Mouse (Mus musculus) T-helper 17 cell (primary cell): ENCODE measurements at regions not wholly inside any gene's neighbourhood (a gene's known extent, or its start where the extent isn't known, plus 50 kb on each side); places are given as distances from the start of the nearest gene placed in this dataset.

Source experiments
- in situ Hi-C, 2 experiments: fragments of 300-600 bp; cut with MboI, MseI; formaldehyde crosslinking; loops; 1 replicate in 1 of 2; 2 replicates in 1 of 2; pipeline ENCODE4 v1.15.1; 2025; ENCODE audit warnings: high pct_unique_total_duplicates in 2 of 2

DNA sequence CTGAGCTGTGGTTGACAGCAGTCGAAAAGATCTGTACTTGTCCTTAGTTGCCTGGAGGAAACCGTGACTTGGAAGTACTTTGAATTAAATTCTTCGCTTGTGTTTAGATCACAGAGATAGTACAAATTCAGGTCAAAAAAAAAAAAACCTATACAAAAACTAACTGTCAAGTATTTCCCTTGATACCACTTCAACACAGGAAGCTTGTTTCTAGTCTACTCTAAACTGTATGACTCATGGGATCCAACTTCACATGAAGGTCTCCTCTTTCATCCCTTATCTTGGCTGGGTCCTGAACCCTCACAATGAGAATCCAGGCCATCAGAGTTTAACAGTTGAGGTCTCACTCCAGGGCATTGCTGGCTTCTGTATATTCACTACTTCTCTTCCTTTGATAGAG lies 54.8 kb downstream of the Tmem30b start:
- in situ Hi-C loops = loop anchor here in 1 of 2 experiments (5.0 kb wide), 1 partner anchor 939 kb away; no protein-coding TSS in a partner anchor

DNA sequence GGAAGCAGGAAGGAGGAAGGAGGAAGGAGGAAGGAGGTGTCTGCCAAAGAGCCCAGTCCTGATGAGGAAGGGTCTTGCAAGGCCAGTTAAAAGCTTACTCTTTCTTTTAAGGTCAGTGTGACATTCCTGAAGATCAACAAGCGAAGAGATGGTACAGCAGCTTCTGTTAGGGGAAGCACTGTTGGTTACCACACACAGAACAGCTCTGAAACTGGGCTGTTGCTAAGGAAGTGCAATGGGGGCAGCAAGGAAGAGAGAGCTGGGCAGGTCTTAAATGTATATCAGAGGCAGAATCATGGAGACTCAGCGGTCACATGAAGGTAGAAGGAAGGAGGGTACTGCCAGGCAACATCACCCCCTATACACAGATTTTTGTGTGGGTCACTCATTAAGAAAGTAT lies 63.3 kb downstream of the Tmem30b start:
- in situ Hi-C loops = no loop called here

DNA sequence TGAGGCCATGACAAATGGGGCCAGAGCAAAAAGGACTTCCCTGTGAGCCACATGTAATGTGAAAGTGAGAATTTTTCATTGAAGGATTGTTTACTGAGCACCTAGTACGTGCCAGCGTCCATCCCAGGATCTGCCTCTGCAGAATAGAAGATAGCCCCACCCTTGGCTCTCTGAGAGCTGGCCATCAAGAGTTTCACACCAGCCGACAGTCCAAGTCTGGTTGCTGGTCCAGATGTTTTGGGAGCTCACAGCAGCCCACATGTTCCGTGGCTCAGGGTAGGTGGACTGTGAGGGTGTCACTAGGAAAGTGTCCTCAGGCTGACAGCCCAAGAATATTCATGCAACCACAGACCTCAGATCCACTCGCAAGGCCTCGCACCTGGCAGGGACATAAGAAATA lies 63.9 kb downstream of the Tmem30b start:
- in situ Hi-C loops = no loop called here

DNA sequence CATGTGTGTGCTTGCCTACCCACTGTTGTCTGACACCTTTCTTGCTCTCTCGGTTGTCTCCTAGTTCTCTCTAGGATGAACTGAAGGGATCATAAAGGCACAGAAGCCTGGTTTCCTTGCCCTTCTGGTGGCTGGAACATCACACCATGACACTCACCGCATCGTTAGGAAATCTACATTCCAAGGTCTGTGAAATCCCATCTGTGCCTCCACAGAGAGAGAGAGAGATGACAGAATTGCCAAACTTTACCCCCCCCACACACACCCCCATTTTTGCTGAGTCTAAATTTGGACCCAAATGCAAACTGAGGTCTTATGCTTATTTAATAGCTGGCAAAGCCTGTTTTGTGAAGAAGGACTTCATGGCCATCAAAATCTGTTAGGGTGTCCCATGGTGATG lies 64.5 kb downstream of the Tmem30b start:
- in situ Hi-C loops = no loop called here

DNA sequence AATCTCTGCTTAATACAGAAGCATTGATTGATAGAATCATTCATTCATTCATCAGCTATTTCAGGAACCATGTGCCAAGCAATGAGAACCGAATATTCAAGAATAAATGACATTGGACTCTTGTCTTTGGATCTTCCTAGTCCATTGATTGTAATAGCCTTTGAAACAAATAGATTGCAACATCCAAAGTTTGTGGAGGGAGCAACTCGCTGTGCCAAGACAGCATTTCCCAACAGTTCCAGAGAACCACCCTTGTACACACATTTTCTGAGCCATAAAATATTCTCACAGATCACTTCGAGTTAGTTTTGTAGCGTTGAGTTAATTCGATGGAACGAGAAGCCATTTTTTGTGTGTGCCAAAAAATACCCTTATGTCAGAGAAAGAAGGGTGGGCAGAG lies 65.0 kb downstream of the Tmem30b start:
- in situ Hi-C loops = no loop called here

DNA sequence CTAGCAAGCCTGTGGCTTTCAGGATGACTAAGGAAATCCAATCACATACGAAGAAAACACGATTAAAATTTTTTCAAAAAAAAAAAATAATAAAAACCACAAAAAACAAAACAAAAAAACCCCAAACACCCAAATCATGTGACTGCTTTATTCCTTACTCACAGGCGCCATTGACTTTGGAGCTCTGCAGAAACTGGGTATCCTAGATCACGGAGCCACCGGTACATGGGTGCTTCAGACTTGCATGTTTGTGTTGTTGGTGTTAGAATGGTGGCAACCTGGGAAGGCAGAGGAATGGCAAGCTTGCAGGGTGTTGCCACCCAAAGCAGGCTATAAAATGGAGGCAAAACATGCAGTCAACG lies 65.6 kb downstream of the Tmem30b start:
- in situ Hi-C loops = no loop called here

DNA sequence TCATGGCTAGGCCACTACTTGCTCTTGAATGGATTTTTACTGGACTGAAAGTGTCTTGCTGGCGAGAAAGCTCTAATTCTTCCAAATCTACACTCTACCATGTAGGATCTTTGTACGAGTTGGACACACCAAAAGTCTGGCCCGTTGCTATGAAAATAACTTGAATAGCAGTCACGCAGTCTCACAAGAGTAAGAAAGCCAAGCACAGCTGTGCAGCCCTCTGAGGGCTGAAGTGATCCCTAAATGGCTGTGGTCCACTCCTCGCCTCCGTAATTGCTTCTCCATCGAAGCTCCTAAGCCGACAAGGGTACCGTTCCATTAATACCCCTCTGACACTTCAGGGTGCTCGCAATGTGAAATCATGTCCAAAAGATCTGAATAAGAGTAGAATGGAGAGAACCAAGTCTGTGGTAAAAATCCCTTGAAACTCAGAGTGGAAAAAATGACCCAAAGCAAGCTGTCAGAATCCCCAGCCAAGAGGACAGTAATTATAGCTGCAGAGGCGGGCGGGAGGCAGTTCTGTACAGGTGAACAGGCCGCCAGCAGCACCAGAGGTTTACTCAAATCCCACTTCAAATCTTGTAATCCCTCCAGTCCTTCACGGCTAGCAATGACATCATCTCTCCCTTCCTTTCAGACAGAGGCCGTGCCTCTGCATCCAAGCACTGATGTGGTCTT lies 66.1 kb downstream of the Tmem30b start:
- in situ Hi-C loops = no loop called here

DNA sequence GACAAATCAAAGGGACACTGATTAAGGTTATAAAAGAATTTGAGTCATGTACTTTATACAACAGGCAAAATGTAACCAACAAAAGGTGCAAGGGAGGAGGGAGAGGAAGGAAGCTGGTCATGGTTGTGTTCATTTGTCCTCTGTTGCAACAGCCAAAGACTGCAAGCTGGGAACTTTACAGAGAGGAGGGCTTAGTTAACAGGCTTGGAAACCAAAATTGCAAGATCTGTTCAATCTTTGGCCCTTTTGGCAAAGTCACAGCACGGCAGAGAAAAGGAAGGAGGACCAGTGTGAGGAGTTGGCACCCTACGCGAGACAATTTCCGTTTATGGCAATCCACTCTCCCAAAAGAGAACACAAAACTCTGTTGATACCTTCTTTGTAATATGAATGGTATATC lies 67.6 kb downstream of the Tmem30b start:
- in situ Hi-C loops = no loop called here

DNA sequence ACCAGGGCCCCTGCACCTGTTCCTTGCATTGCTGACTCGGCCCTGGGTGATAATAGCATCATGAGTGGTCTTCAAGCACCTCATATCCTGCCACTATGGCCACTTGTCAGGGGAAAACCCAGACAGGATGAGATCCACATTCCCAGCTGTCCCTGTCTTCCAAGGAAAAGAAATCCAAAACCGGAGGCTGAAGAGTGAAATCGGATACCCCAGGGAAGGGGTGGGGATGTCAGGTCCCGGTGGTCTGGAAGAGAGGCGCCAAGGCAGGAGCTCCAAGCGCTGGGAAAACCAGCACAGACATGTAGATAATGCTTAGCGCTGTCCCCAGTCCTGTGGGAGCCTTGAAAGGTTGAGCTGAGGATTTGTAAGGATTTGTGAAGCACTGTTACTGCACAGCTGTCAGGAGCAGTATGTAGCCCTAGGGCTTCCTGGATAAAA lies 69.8 kb downstream of the Tmem30b start:
- in situ Hi-C loops = no loop called here

DNA sequence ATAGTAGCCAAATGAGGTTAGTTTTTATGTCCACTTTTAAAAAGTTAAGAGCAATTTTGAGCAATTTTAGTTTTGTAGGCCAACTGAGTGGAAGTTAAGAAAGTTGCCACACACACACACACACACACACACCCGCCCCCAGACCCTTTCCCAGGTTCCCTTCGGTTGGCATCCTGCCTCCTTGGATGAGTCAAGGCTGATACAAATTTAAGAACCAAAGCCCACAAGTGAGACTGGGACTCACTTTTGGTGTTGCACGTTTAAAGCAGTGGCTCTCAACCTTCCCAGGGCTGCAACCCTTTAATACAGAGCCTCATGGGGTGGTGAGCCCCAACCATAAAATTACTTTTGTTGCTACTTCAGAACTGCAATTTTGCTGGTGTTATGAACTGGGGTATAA lies 70.4 kb downstream of the Tmem30b start:
- in situ Hi-C loops = no loop called here

DNA sequence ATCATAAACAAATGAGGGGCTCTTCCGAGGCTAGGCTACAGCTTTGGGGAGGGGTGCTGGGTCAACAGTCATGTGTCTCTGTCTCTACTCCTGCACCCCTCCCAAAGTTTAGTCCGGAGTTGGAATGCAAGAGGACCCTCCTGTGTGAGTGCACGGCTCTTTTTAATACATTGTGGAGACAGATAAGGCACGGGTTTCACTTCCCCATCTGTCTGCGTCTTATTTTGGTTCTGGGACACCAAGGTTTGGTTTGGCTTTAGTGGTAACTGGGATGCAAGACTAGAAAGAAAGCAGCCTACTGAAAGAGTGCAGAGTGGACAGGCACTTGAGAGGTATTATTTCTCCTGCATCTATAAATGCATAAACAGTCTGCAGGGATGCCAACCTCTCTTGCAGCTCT lies 71.2 kb downstream of the Tmem30b start:
- in situ Hi-C loops = no loop called here

DNA sequence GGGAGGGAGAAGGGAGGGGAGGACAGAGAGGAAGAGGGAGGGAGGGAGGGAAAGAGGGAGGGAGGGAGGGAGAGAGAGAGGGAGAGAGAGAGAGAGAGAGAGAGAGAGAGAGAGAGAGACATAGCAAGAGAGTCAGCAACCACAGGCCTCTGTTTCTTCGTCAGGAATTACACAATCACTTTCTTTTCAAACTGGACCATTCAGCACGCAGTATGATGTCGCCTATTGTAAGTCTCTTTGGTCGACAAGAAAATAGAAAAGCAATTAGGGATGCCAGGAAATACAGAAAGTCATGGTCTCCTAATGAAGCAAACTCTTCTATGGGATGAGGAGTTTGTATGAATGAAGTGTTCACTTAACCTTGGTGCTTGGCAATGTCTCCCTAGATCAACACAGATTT lies 73.1 kb downstream of the Tmem30b start:
- in situ Hi-C loops = no loop called here

DNA sequence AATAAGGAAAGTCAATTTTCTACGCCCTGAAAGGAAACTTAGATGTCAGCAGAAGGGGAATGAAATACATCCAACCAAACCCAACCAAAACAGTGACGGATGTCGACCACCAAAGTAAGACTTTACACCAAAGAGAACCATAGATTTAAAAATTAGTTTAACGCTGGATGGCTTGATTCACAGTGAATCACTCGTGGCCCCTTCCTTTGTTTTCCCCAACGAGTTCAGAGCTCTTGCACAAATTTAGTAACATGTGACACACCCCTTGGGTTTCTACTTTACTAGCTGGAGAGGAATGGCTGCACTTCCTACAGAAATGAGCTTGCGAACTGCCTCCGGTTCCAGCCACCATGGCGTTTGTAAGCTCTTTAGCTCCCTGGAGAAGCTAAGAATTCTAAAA lies 74.2 kb downstream of the Tmem30b start:
- in situ Hi-C loops = no loop called here

DNA sequence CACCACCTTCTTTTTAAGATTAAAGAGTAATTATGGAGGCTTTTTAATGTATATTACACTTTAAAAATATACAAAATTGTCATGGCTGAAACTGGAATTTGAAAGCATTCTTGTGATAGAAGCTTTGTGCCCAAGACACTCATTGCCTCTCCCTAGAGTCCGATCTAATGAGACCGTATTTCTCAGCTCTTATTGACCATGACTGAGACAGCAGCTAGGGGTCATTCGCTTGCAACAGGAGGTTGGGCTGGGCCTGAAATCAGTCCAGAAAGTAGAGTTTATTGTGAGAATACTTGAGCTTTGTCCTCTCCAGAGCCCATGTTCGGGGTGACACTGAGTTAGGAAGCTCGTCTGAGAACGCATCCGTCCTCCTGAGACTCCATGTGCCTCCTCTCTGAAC lies 79.7 kb downstream of the Tmem30b start:
- in situ Hi-C loops = no loop called here

DNA sequence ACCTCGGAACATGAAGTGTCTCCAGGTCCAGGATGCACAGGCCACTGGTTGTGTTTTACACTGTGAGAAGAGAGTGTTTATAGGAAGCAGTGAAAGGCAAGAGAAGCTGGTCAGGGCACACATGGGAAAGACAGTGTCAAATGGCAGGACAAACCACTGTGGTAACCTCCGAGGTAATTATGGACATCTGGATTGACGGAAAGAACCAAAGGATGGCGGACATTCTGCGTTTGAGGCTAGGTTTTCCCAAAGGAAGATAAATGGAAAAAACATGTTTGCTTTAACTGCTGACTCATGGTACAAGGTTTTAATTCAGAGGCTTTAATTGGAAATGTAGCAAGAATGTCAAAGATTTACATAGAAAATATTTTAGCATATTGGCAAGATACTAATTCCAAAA lies 80.2 kb downstream of the Tmem30b start:
- in situ Hi-C loops = no loop called here

DNA sequence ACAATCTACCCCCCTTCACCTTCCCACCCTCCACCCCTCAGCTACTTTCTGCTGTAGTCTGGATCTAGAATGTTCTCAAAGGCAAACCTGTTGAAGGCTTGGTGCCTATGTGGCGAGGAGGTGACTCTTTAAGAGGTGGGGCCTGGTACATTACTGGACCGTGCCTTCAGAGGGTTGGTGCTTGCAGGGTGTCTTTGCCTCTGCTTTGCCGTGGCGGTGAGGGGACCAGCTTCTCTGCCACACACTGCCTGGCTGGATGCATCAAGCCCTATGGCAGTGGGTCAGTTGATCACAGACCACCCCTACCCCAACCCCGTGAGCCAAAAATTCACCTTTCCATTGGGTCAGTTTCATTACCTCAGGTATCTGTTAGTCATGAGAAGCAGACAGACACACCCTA lies 81.9 kb downstream of the Tmem30b start:
- in situ Hi-C loops = no loop called here

DNA sequence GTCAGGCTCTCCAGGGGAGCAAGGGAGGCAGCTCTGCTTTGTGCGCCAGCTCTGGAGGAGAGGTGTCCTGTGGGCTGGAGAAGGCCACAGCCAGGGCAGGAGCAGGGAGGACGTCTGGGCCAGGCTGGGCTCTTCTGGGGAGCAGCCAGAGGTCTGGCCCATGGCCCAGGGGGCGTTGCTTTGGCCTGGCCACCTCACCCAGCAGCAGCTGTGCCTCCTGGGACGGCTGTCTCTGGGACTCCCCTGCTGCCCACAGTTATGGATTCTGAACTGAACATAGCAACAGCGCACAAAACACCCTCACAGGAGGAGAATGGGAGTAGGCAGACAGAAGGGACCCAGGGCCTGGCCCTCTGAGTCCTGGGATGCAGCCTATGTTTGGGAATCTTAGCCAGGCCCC lies 84.1 kb downstream of the Tmem30b start:
- in situ Hi-C loops = no loop called here

DNA sequence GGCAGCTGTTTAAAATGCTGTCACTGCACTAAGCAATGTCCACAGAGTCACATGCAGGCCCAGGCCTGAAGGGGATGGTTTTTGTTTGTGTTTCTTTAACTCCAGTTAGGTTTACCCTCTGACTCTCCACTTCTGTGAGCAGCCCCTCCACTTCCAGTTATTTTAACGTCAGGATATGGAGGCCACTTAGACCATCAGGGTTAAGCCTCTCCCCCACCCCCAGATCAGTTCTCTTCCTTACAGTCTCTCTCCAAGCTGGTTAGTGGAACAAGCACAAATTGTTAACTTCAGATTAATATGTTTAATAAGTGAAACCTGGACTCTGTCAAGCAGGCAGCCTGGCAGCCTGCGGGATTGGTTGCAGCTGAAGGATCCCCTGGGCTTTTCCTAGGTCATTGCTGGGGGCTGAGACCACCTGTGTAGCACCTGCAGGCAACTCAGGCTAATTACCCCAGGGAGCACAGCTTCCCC lies 85.9 kb downstream of the Tmem30b start:
- in situ Hi-C loops = no loop called here

DNA sequence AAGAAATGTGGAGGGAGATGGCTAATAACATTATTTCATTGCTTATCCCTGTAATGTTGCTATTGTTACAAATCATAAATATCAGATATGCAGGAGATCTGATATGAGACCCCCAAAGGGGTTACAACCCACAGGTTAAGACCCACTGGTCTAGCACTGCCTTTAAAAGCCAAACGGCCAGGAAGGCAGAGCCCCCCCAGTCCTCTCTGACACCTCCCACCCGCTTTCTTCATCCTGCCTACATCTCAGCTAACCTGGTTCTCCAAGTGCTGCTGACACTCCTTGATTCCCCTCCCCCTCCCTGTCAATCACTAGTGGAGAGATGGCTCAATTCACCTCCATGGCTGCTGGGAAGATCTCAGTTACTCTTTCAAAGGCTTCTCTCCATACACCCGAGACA lies 94.9 kb downstream of the Tmem30b start:
- in situ Hi-C loops = loop anchor here in 1 of 2 experiments (5.0 kb wide), 1 partner anchor 429 kb away; no protein-coding TSS in a partner anchor

DNA sequence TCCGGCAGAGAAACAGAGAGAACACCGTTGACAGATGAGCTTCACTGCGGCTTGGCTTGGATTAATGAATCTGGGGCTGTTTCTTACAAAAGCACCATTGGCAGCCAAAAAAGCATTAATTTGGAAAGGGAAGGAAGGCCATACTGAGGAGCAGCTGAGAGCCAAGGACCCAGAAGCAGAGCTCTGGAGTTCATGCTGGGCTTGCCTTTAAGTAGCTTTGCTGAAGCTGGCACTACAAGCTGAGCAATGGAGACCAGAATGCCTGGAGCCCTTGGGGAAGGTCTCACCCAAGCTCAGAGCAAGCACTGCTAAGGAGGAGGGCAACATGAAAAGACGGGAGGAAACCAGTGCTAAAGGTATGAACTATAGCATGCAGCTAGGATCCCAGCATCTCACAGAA lies 95.7 kb downstream of the Tmem30b start:
- in situ Hi-C loops = loop anchor here in 1 of 2 experiments (5.0 kb wide), 1 partner anchor 428 kb away; no protein-coding TSS in a partner anchor

DNA sequence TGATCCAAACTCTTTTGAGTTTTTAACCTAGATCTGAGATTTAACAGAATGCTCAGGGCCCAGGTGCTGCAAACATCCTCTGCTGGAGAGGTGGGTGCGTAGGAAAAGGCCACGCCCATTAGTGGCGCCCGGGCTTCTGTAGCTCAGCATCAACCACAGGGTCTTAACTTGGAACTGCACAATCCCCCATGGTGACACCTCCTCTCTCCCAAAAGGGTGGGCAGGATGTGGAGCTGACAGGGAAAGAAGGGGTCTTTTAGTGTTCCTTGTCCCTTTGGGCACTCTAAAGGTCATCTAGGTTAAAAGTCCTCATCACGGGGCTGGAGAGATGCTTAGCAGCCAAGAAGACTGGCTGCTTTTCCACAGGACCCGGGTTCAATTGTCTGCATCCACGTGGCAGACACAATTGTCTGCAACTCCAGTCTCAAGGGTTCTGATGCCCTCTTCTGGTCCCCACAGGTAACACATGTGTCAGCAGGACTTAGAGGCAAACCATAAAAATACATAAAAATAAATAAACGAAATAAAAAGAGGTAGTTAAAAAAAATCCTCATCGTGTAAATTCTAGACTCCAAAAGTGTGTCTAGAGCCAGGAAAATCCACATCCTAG lies 96.2 kb downstream of the Tmem30b start:
- in situ Hi-C loops = loop anchor here in 1 of 2 experiments (5.0 kb wide), 1 partner anchor 428 kb away; no protein-coding TSS in a partner anchor

DNA sequence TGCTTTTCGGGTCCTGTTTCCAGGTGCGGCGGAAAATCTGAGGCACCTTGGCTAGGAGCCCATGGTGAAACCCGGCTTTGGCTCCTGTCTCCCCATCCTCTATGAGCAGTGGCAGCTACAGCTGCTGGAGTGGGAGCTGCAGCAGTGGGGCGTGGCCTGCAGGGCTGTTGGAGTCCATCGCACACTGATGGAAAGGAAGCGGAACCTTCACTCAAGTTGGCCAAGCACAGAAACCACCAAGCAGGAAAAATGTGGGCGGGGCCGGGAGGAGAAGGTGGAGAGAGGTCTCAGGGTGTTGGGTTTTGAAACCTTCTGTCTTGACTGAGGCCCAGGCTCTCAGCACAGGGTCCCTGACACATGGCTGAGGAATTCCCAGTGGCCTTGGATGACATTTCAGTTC lies 97.1 kb downstream of the Tmem30b start:
- in situ Hi-C loops = no loop called here

DNA sequence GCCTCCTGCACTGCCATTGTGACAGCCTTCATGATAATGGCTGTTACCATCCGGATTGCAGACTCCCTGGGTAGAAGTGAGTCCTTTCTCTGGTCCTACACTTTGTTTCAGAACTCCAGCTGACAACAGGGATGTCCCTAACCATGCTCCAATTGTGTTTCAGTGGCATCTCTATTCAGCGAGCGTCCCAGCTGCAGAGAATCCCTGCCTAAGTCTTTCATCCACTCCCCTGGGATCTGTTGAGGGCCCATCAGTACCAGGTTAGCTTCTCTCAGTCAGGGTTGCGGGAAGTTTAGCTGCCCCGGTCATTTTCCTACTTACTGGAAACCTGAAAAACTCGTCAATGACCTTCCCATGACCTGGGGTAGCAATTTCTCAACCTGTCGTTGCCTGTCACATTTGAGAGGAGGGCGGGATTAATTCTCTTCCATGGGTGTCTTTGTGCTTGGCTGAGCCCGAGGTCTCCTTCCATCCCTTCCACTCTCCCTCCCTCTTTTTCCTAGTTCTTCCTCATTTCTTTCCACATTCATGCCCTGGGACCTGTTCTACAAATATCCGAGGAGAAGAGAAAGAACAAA lies 97.7 kb downstream of the Tmem30b start:
- in situ Hi-C loops = no loop called here
